Mouse (Mus musculus) lung, adult 2 months (tissue): Measurements from ENCODE around the gene Bicc1. TPM values are rescaled to one million over a fixed set of nuclear protein-coding genes. Genes with fewer than 3 reads are reported as not detected.

Experiments used
- DNase-seq: peaks from one replicate; pipeline ENCODE4 v3.0.0; 2022
- H3K4me1 ChIP-seq: fragments of 200-500 bp; 2 replicates; pipeline ENCODE4 v1.6.1; 2011; ENCODE audit warnings: low read length; ENCODE audit not compliant: control insufficient read depth, insufficient read depth
- H3K4me3 ChIP-seq: fragments of 200-500 bp; replicated peaks from 2 replicates; pipeline ENCODE3; 2011; ENCODE audit warnings: low read depth, mild to moderate bottlenecking, control low read depth, low read length; ENCODE audit errors: extremely low read depth
- CTCF ChIP-seq: fragments of 200-500 bp; IDR thresholded peaks from 2 replicates; pipeline ENCODE4 v1.5.1; 2011; ENCODE audit warnings: mild to moderate bottlenecking, low read length, control low read depth; ENCODE audit not compliant: insufficient read depth
- POLR2A ChIP-seq: fragments of 200-500 bp; IDR thresholded peaks from 2 replicates; pipeline ENCODE4 v1.6.1; 2011; ENCODE audit warnings: low read depth, mild to moderate bottlenecking, control low read depth, low read length, borderline replicate concordance; ENCODE audit errors: extremely low read depth
- WGBS: fragments of 180-500 bp; shearing (Covaris S2); methylation state at CpG from one replicate; pipeline ENCODE4 v1.1.7; 2018; 5-methylcytosine and 5-hydroxymethylcytosine counted together
- polyA plus RNA-seq: library from polyadenylated mRNA; depleted of rRNA; stranded (reverse); fragments of >200 nt; gene quantifications from 2 replicates; pipeline ENCODE4 v1.2.3, GENCODE M21; 2012

Bicc1 gene
- polyA plus RNA-seq, 1 experiment = 23.5 TPM

GRCm38 (mm10) chr10:71188681-71189080 lies 29.2 kb upstream of the Bicc1 start:
- WGBS = 83% methylated on average over 4 of the region's 4 CpGs
- no peak for TF ChIP-seq CTCF
- TF ChIP-seq POLR2A = no peak
- no peak for DNase-seq
- Histone ChIP-seq H3K4me1 (no peaks in the 10 kb centered on the region), H3K4me3 (no peak overlapping the region)

- H3K4me3 ChIP-seq = no peak overlapping the region
- no peak for DNase-seq
- H3K4me1 ChIP-seq = no peaks in the 10 kb centered on the region
- 74% methylated on average over 7 of the region's 7 CpGs for WGBS
- no peak for TF ChIP-seq CTCF
- TF ChIP-seq POLR2A = no peak
Measured at GRCm38 (mm10) chr10:71185059-71185458, 25.6 kb upstream of the Bicc1 start.

GRCm38 (mm10) chr10:71183339-71184031 lies 24.0 kb upstream of the Bicc1 start:
- WGBS = 25% methylated on average over 7 of the region's 7 CpGs
- TF ChIP-seq POLR2A = no peak
- no peak for TF ChIP-seq CTCF
- DNase-seq = no peak
- no peaks in the 10 kb centered on the region for H3K4me1 ChIP-seq
- H3K4me3 ChIP-seq = no peak overlapping the region

GRCm38 (mm10) chr10:71181931-71182330 lies 22.4 kb upstream of the Bicc1 start:
- WGBS = 81% methylated on average over 4 of the region's 4 CpGs
- no peak for DNase-seq
- Histone ChIP-seq H3K4me1 (no peaks in the 10 kb centered on the region), H3K4me3 (no peak overlapping the region)
- TF ChIP-seq CTCF (no peak), POLR2A (no peak)

- WGBS = 78% methylated on average over 2 of the region's 2 CpGs
- Histone ChIP-seq H3K4me1 (no peaks in the 10 kb centered on the region), H3K4me3 (no peak overlapping the region)
- no peak for DNase-seq
- no peak for TF ChIP-seq CTCF
- no peak for TF ChIP-seq POLR2A
Measured at GRCm38 (mm10) chr10:71181091-71181490, 21.6 kb upstream of the Bicc1 start.

GRCm38 (mm10) chr10:71180057-71180456 lies 20.6 kb upstream of the Bicc1 start:
- Histone ChIP-seq H3K4me3 (no peak overlapping the region), H3K4me1 (no peaks in the 10 kb centered on the region)
- DNase-seq = no peak
- TF ChIP-seq POLR2A (no peak), CTCF (no peak)
- WGBS = 80% methylated on average over 2 of the region's 2 CpGs

- no peak for DNase-seq
- Histone ChIP-seq H3K4me1 (no peaks in the 10 kb centered on the region), H3K4me3 (no peak overlapping the region)
- TF ChIP-seq CTCF (no peak), POLR2A (no peak)
- WGBS = 68% methylated on average over 7 of the region's 7 CpGs
Measured at GRCm38 (mm10) chr10:71177201-71177600, 17.7 kb upstream of the Bicc1 start.

GRCm38 (mm10) chr10:71176341-71176740 lies 16.8 kb upstream of the Bicc1 start:
- no peak for DNase-seq
- Histone ChIP-seq H3K4me1 (no peaks in the 10 kb centered on the region), H3K4me3 (no peak overlapping the region)
- 82% methylated on average over 8 of the region's 8 CpGs for WGBS
- TF ChIP-seq POLR2A = no peak
- TF ChIP-seq CTCF = no peak

GRCm38 (mm10) chr10:71175280-71175679 lies 15.8 kb upstream of the Bicc1 start:
- 91% methylated on average over 15 of the region's 15 CpGs for WGBS
- H3K4me1 ChIP-seq = no peaks in the 10 kb centered on the region
- H3K4me3 ChIP-seq = no peak overlapping the region
- DNase-seq = no peak
- TF ChIP-seq CTCF (no peak), POLR2A (no peak)

GRCm38 (mm10) chr10:71171414-71171813 lies 11.9 kb upstream of the Bicc1 start:
- TF ChIP-seq CTCF (no peak), POLR2A (no peak)
- H3K4me1 ChIP-seq = no peaks in the 10 kb centered on the region
- 97% methylated on average over 1 of the region's 1 CpGs for WGBS
- H3K4me3 ChIP-seq = no peak overlapping the region
- DNase-seq = no peak
